Mouse (Mus musculus): Measurements from ENCODE around the gene Cd164l2. TPM values are rescaled to one million over a fixed set of nuclear protein-coding genes. Genes with fewer than 3 reads are reported as not detected.

The Cd164l2 gene
- total and polyA plus RNA-seq, 2 experiments from 2014 or later: 4.6 to 6.1 TPM

- Histone ChIP-seq H3K27me3 (ENCODE audit: insufficient read depth, low read length) (no peaks in the 10 kb centered on the region), H3K4me1 (ENCODE audit: insufficient read depth) (no peaks in the 10 kb centered on the region), H3K9me3 (ENCODE audit: low read length) (no peaks in the 10 kb centered on the region), H3K36me3 (ENCODE audit: insufficient read depth) (peaks cover 14% of the 10 kb centered on the region), H3K4me2 (ENCODE audit: low read depth) (no peak overlapping the region), H3K27ac (ENCODE audit: low read depth, low read length) (no peak overlapping the region), H3K9ac (no peak overlapping the region), H3K4me3 (ENCODE audit: low read depth, low read length) (no peak overlapping the region)
- ATAC-seq (no peak), DNase-seq (no peak)
- no peak for TF ChIP-seq CTCF (IDR thresholded peaks at IDR 0.05; ENCODE audit: low read depth)
- 90% methylated on average over 8 of the region's 8 CpGs for WGBS
These were observed 29.4 kb upstream of the Cd164l2 start for GRCm38 (mm10) chr4:133182439-133183033.

DNA sequence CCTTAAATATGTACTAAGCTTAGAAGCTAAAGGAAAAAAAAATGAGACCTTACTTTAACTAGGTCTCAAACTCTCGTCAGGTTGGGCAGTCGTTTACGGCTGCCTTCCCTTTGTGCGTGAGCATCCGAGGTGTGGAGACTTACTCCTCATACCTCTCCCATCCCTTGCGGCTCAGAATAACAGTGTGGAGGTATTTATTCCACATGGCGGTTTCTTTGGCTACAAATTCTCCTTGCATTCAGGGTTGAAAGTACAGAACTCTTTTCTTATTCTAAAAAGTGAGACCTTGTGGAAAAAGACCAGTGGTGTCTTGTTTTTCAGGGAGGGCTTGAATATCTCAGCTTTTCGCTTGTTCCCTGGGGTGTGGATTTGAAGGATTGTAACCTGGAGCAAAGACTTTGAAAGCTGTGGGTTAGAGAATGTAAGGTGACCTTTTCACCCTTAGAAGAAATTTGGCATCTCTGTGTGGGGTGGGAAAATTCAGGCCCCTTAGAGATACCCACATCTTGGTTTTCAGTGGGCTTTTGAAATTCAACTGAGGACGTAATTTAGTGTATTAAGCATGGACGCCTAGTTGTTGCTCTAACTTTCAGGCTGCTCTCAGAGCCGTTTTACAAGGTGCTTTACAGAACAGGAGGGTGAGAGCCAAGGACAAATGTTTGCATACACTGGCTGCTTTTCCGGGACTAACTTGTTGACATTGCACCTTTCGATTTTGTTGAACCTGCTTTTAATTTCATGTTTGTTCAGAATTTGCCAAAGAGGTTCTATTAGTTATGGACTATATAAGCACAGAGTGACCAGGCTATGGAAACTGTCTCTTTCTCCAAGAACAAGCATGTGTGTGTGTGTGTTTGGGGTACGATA lies 27.7 kb upstream of the Cd164l2 start:
- ATAC-seq (no peak), DNase-seq (no peak)
- no peak overlapping the region for H3K4me3 ChIP-seq (ENCODE audit: low read depth, low read length)
- H3K4me1 ChIP-seq (ENCODE audit: insufficient read depth): no peaks in the 10 kb centered on the region
- no peaks in the 10 kb centered on the region for H3K27me3 ChIP-seq (ENCODE audit: insufficient read depth, low read length)
- H3K9ac ChIP-seq: 0 out of 2 replicates have a peak overlapping the region, but pooled peaks have one; percentile 10
- peaks cover 21% of the 10 kb centered on the region for H3K36me3 ChIP-seq (ENCODE audit: insufficient read depth)
- no peak overlapping the region for H3K27ac ChIP-seq (ENCODE audit: low read depth, low read length)
- WGBS: 54% methylated on average over 14 of the region's 14 CpGs
- H3K4me2 ChIP-seq (ENCODE audit: low read depth): no peak overlapping the region
- no peaks in the 10 kb centered on the region for H3K9me3 ChIP-seq (ENCODE audit: low read length)
- TF ChIP-seq CTCF (IDR thresholded peaks at IDR 0.05; ENCODE audit: low read depth): no peak

- ATAC-seq (no peak), DNase-seq (peak; percentile 59)
- peak overlapping the region; percentile 55 for H3K27ac ChIP-seq (ENCODE audit: low read depth, low read length)
- TF ChIP-seq CTCF (IDR thresholded peaks at IDR 0.05; ENCODE audit: low read depth): no peak
- H3K4me3 ChIP-seq (ENCODE audit: low read depth, low read length): no peak overlapping the region
- H3K9me3 ChIP-seq (ENCODE audit: low read length): no peaks in the 10 kb centered on the region
- no peaks in the 10 kb centered on the region for H3K4me1 ChIP-seq (ENCODE audit: insufficient read depth)
- WGBS: 44% methylated on average over 15 of the region's 15 CpGs
- H3K27me3 ChIP-seq (ENCODE audit: insufficient read depth, low read length): no peaks in the 10 kb centered on the region
- 0 out of 2 replicates have a peak overlapping the region, but pooled peaks have one; percentile 10 for H3K9ac ChIP-seq
- peaks cover 28% of the 10 kb centered on the region for H3K36me3 ChIP-seq (ENCODE audit: insufficient read depth)
- H3K4me2 ChIP-seq (ENCODE audit: low read depth): no peak overlapping the region
These were observed 26.8 kb upstream of the Cd164l2 start for GRCm38 (mm10) chr4:133184898-133185665.

GRCm38 (mm10) chr4:133185893-133186292 lies 26.0 kb upstream of the Cd164l2 start:
- Histone ChIP-seq H3K4me2 (ENCODE audit: low read depth) (no peak overlapping the region), H3K4me1 (ENCODE audit: insufficient read depth) (no peaks in the 10 kb centered on the region), H3K4me3 (ENCODE audit: low read depth, low read length) (no peak overlapping the region), H3K27me3 (ENCODE audit: insufficient read depth, low read length) (no peaks in the 10 kb centered on the region), H3K9ac (no peak overlapping the region), H3K27ac (ENCODE audit: low read depth, low read length) (no peak overlapping the region), H3K36me3 (ENCODE audit: insufficient read depth) (peaks cover 36% of the 10 kb centered on the region), H3K9me3 (ENCODE audit: low read length) (no peaks in the 10 kb centered on the region)
- ATAC-seq: no peak
- no peak for TF ChIP-seq CTCF (IDR thresholded peaks at IDR 0.05; ENCODE audit: low read depth)
- no peak for DNase-seq
- 83% methylated on average over 8 of the region's 8 CpGs for WGBS

GRCm38 (mm10) chr4:133186856-133187255 lies 25.1 kb upstream of the Cd164l2 start:
- 96% methylated on average over 5 of the region's 5 CpGs for WGBS
- ATAC-seq: no peak
- Histone ChIP-seq H3K4me1 (ENCODE audit: insufficient read depth) (no peaks in the 10 kb centered on the region), H3K4me3 (ENCODE audit: low read depth, low read length) (no peak overlapping the region), H3K27ac (ENCODE audit: low read depth, low read length) (no peak overlapping the region), H3K27me3 (ENCODE audit: insufficient read depth, low read length) (no peaks in the 10 kb centered on the region), H3K36me3 (ENCODE audit: insufficient read depth) (peaks cover 43% of the 10 kb centered on the region), H3K9me3 (ENCODE audit: low read length) (no peaks in the 10 kb centered on the region), H3K4me2 (ENCODE audit: low read depth) (no peak overlapping the region), H3K9ac (no peak overlapping the region)
- TF ChIP-seq CTCF (IDR thresholded peaks at IDR 0.05; ENCODE audit: low read depth): peak; percentile 16; the same call in 1 of the 2 replicates
- no peak for DNase-seq

GRCm38 (mm10) chr4:133189396-133189795 lies 22.5 kb upstream of the Cd164l2 start:
- Histone ChIP-seq H3K36me3 (ENCODE audit: insufficient read depth) (peaks cover 65% of the 10 kb centered on the region), H3K9ac (no peak overlapping the region), H3K4me3 (ENCODE audit: low read depth, low read length) (no peak overlapping the region), H3K27ac (ENCODE audit: low read depth, low read length) (no peak overlapping the region), H3K9me3 (ENCODE audit: low read length) (no peaks in the 10 kb centered on the region), H3K4me1 (ENCODE audit: insufficient read depth) (no peaks in the 10 kb centered on the region), H3K27me3 (ENCODE audit: insufficient read depth, low read length) (no peaks in the 10 kb centered on the region), H3K4me2 (ENCODE audit: low read depth) (no peak overlapping the region)
- WGBS: 78% methylated on average over 10 of the region's 10 CpGs
- ATAC-seq (no peak), DNase-seq (no peak)
- no peak for TF ChIP-seq CTCF (IDR thresholded peaks at IDR 0.05; ENCODE audit: low read depth)

Measured in forebrain, postnatal 0 days (tissue).